Mouse (Mus musculus) thymus, adult 2 months (tissue): ENCODE data around the gene Arr3. TPM values are rescaled to one million over a fixed set of nuclear protein-coding genes. Genes with fewer than 3 reads are reported as not detected.

Experiments used
- DNase-seq: peaks from one replicate; pipeline ENCODE4 v3.0.0; 2021
- H3K27ac ChIP-seq: fragments of 200-500 bp; 2 replicates; pipeline ENCODE4 v1.5.1; 2012; ENCODE audit warnings: low read length, control low read depth; ENCODE audit not compliant: control insufficient read depth, insufficient read depth
- H3K27me3 ChIP-seq: fragments of 200-500 bp; 2 replicates; pipeline ENCODE4 v1.6.1; 2012; ENCODE audit warnings: mild to moderate bottlenecking, low read length, moderate library complexity, mixed read lengths; ENCODE audit not compliant: control insufficient read depth, insufficient read depth
- H3K36me3 ChIP-seq: fragments of 200-500 bp; 2 replicates; pipeline ENCODE4 v1.6.1; 2012; ENCODE audit warnings: mild to moderate bottlenecking, low read length, moderate library complexity; ENCODE audit not compliant: control insufficient read depth, insufficient read depth
- H3K4me1 ChIP-seq: fragments of 200-500 bp; replicated peaks from 2 replicates; pipeline ENCODE4 v1.6.1; 2012; ENCODE audit warnings: low read length; ENCODE audit not compliant: control insufficient read depth, insufficient read depth
- H3K4me3 ChIP-seq: fragments of 200-500 bp; 2 replicates; pipeline ENCODE4 v1.5.1; 2012; ENCODE audit warnings: mild to moderate bottlenecking, low read length, control low read depth, moderate library complexity; ENCODE audit not compliant: control insufficient read depth, insufficient read depth
- CTCF ChIP-seq: fragments of 200-500 bp; IDR thresholded peaks from 2 replicates; pipeline ENCODE4 v1.5.1; 2012; ENCODE audit warnings: mild to moderate bottlenecking, control low read depth, low read length, moderate library complexity, borderline replicate concordance; ENCODE audit not compliant: control insufficient read depth, poor library complexity, insufficient read depth; ENCODE audit errors: extremely low read depth
- POLR2A ChIP-seq: fragments of 200-500 bp; IDR thresholded peaks from 2 replicates; pipeline ENCODE4 v1.6.1; 2012; ENCODE audit warnings: mild to moderate bottlenecking, low read length, control low read depth, moderate library complexity; ENCODE audit not compliant: control insufficient read depth, poor library complexity, insufficient read depth; ENCODE audit errors: extremely low read depth
- WGBS: fragments of 180-500 bp; shearing (Covaris S2); methylation state at CpG from one replicate; pipeline ENCODE4 v1.1.7; 2018; 5-methylcytosine and 5-hydroxymethylcytosine counted together
- polyA plus RNA-seq: library from polyadenylated mRNA; depleted of rRNA; stranded (reverse); fragments of >200 nt; gene quantifications from 2 replicates; pipeline ENCODE4 v1.2.3, GENCODE M21; 2012; rRNA removed

The Arr3 gene
- polyA plus RNA-seq: not detected in 2 replicates

DNA sequence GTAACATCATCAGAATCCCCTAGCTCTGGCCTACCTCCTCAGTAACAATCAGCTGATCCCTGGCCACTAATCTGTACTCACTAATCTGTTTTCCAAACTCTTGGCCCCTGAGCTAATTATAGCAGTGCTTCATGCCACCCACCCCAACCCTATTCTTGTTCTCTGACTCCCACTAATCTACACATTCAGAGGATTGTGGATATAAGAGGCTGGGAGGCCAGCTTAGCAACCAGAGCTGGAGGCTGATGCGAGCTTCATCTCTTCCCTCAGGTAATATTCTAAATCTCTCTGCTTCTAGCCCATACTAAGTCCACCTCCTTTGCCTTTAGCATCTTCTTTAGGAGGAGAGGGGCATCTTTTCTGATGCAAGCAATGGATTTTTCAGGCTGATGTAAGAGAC is at the start of gene Arr3:
Gene Arr3 (plus strand): TSS at position 184 of the 400 bp plus-strand sequence.
- no peaks in the 10 kb centered on the region for H3K27me3 ChIP-seq
- DNase-seq: no peak
- no peak within 1 kb of the TSS for H3K27ac ChIP-seq
- no peaks in the 10 kb centered on the region for H3K4me1 ChIP-seq
- 100% methylated on average over 1 of the region's 1 CpGs for WGBS
- H3K4me3 ChIP-seq: no peak within 1 kb of the TSS
- TF ChIP-seq POLR2A: no peak
- TF ChIP-seq CTCF: no peak
- no peaks in the 10 kb centered on the region for H3K36me3 ChIP-seq

DNA sequence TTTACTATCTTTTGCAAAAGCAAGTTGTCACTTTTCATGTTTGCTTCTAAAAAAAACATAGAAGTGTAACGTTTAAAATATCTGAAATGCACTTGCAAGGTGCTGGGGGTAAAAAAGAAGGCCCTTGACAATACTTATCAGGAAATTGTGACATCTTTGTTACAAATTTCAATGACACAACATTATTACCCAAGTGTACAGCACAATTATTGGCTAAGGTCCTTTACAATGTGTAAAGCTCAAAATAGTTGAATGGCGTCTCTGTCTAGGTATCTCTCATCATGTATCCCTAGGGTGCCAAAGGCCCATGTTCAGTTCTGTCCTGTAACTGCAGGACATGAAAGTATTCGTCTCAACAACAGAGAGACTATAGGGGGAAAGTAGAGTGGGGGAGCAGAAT is 49.3 kb upstream of the Arr3 start:
- no peak for DNase-seq
- no peak overlapping the region for H3K4me3 ChIP-seq
- H3K4me1 ChIP-seq: no peaks in the 10 kb centered on the region
- no peaks in the 10 kb centered on the region for H3K36me3 ChIP-seq
- no peaks in the 10 kb centered on the region for H3K27me3 ChIP-seq
- WGBS: 95% methylated on average over 3 of the region's 3 CpGs
- TF ChIP-seq CTCF (no peak), POLR2A (no peak)
- H3K27ac ChIP-seq: no peak overlapping the region

DNA sequence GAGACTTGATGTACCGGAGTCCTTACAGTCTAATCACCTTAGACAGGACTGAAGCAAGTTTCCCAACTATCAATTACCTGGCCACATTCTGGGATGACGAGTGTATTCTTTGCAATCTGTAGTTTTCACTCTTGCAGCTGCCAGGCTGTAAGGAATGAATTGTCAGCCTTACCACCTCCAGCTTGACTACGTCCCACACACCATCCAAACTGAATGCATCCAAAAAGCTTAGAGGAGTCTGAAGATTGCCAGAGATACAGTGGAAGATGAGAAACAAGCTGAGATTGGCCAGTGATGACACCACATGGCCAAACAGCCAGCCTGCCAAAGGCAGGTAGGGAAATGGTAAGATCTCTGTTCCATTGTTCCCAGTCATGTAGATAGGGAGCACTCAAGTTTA is 39.6 kb upstream of the Arr3 start:
- WGBS: 86% methylated on average over 3 of the region's 3 CpGs
- no peak for DNase-seq
- Histone ChIP-seq H3K4me3 (no peak overlapping the region), H3K27me3 (no peaks in the 10 kb centered on the region), H3K27ac (no peak overlapping the region), H3K36me3 (no peaks in the 10 kb centered on the region), H3K4me1 (no peaks in the 10 kb centered on the region)
- TF ChIP-seq CTCF: no peak
- no peak for TF ChIP-seq POLR2A

DNA sequence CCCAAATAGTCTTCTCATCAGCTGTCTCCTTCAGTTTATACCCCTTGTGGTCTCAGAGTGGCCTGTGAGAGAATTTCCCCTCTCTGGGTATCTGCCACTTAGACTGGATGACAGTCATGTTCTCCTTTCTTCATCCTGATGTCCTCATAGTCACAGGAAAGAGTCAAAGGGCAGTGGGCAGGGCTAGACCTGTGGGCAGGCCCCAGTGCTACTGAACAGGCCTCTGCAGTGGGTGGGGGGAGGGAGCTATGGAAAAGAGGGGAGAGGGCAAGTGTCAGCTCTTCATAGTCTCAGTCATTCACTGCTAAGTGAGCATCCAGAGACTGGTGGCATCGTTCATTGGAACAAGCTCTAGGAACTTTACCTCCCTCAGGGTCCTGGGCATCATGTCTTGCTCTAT is 33.3 kb upstream of the Arr3 start, which contains the start of gene Awat1:
Gene Awat1 (plus strand): TSS at position 301 of the 400 bp plus-strand sequence.
- H3K4me3 ChIP-seq: no peak within 1 kb of the TSS
- no peaks in the 10 kb centered on the region for H3K4me1 ChIP-seq
- no peak within 1 kb of the TSS for H3K27ac ChIP-seq
- no peaks in the 10 kb centered on the region for H3K27me3 ChIP-seq
- WGBS: 100% methylated on average over 1 of the region's 1 CpGs
- DNase-seq: no peak
- no peaks in the 10 kb centered on the region for H3K36me3 ChIP-seq
- TF ChIP-seq CTCF (no peak), POLR2A (no peak)

DNA sequence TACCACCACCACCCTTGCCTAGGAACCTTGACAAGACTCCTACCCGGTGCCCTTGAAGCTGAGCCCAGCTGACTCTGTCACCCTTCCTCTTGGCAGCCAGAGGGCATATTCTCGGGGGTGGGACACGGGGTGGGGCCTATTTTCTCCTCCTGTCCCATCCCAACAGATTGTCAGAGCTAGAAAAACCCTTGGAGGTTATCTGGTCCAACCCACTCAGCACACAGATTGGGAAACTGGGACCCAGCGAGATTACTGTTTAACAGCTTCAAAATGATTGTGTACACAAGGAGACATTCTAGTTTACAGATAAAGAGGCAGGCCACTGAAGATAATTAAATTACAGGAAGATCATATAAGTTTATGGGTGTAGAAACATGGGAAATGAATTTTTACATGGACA is 10.5 kb upstream of the Arr3 start, which contains the start of gene P2ry4:
Gene P2ry4 (minus strand): TSS at position 79 of the 400 bp plus-strand sequence.
- no peaks in the 10 kb centered on the region for H3K4me1 ChIP-seq
- TF ChIP-seq CTCF (no peak), POLR2A (no peak)
- no peak within 1 kb of the TSS for H3K27ac ChIP-seq
- H3K27me3 ChIP-seq: no peaks in the 10 kb centered on the region
- WGBS: 77% methylated on average over 4 of the region's 4 CpGs
- DNase-seq: no peak
- no peak within 1 kb of the TSS for H3K4me3 ChIP-seq
- no peaks in the 10 kb centered on the region for H3K36me3 ChIP-seq

DNA sequence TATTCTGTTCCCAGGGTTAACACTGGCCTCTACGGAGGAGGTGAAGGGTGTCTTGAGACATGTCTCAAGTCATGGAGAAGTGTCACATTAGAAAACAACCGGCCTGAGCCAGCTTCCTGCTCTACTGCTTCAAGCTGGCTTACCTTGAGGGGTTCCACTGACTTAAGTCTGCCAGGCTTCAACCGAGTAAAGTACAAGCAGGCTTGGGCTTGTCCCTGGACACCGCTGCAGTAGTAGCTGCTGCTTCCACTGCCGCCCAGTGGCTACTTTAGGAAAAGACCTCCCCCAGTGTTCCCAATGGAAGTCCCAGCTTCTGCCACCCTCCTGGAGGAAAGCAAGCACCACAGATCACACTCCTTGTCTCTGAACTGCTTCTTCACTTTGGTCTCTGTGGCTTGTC is 7.9 kb upstream of the Arr3 start:
- TF ChIP-seq CTCF (no peak), POLR2A (no peak)
- Histone ChIP-seq H3K27ac (no peak overlapping the region), H3K27me3 (no peaks in the 10 kb centered on the region), H3K4me1 (no peaks in the 10 kb centered on the region), H3K36me3 (no peaks in the 10 kb centered on the region), H3K4me3 (no peak overlapping the region)
- WGBS: 68% methylated on average over 5 of the region's 5 CpGs
- no peak for DNase-seq

DNA sequence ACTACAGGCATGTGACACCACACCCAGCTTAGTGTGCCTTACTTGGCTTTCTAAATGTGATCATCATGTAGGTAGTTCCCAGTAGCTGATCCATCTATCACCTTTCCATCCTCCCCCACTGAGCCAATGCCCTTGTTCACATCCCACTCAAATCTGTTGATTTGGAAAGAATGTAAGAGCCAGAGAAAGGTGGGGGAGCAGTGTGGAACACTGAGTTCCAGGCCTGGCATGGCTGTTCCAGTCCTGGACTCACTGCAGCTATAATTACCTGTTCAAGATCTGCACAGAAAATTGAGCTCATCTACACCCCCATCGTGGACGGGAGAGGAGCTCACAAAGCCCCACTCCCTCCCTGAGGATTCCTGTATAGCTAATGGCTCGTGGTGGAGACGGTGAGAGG is 5.5 kb upstream of the Arr3 start:
- DNase-seq: no peak
- Histone ChIP-seq H3K27me3 (no peaks in the 10 kb centered on the region), H3K27ac (no peak overlapping the region), H3K4me3 (no peak overlapping the region), H3K4me1 (no peaks in the 10 kb centered on the region), H3K36me3 (no peaks in the 10 kb centered on the region)
- 92% methylated on average over 4 of the region's 4 CpGs for WGBS
- TF ChIP-seq CTCF (no peak), POLR2A (no peak)
